Mouse (Mus musculus): ENCODE measurements at regions not wholly inside any gene's neighbourhood (a gene's known extent, or its start where the extent isn't known, plus 50 kb on each side); places are given as distances from the start of the nearest gene placed in this dataset.

GRCm38 (mm10) chr2:106318695-106319266, 315.4 kb upstream of the Dnajc24 start:
- peak; percentile 13 for DNase-seq (ENCODE audit: low read depth, low spot score)

GRCm38 (mm10) chr2:106346781-106347180, 343.4 kb upstream of the Dnajc24 start:
- DNase-seq (ENCODE audit: low read depth, low spot score), result no peak

GRCm38 (mm10) chr2:106347249-106347648, 343.9 kb upstream of the Dnajc24 start:
- no peak for DNase-seq (ENCODE audit: low read depth, low spot score)

- no peak for DNase-seq (ENCODE audit: low read depth, low spot score)
Measured at GRCm38 (mm10) chr2:106355565-106355964, 337.5 kb upstream of the Mpped2 start.

GRCm38 (mm10) chr2:106355984-106356547, 337.0 kb upstream of the Mpped2 start:
- DNase-seq (ENCODE audit: low read depth, low spot score), result peak; percentile 65

GRCm38 (mm10) chr2:106368641-106369040, 324.4 kb upstream of the Mpped2 start:
- peak; percentile 65 for DNase-seq (ENCODE audit: low read depth, low spot score)

GRCm38 (mm10) chr2:106383415-106384285, 309.4 kb upstream of the Mpped2 start:
- DNase-seq (ENCODE audit: low read depth, low spot score), result no peak

- DNase-seq (ENCODE audit: low read depth, low spot score), result no peak
Measured at GRCm38 (mm10) chr2:106384286-106384595, 308.8 kb upstream of the Mpped2 start.

- no peak for DNase-seq (ENCODE audit: low read depth, low spot score)
Measured at GRCm38 (mm10) chr2:106384842-106385241, 308.2 kb upstream of the Mpped2 start.

GRCm38 (mm10) chr2:106412158-106412557, 280.9 kb upstream of the Mpped2 start:
- no peak for DNase-seq (ENCODE audit: low read depth, low spot score)

GRCm38 (mm10) chr2:106415474-106416019, 277.5 kb upstream of the Mpped2 start:
- DNase-seq (ENCODE audit: low read depth, low spot score), result no peak

- DNase-seq (ENCODE audit: low read depth, low spot score), result no peak
Measured at GRCm38 (mm10) chr2:106418181-106418580, 274.9 kb upstream of the Mpped2 start.

GRCm38 (mm10) chr2:106424974-106425373, 268.1 kb upstream of the Mpped2 start:
- DNase-seq (ENCODE audit: low read depth, low spot score), result peak; percentile 4

GRCm38 (mm10) chr2:106425451-106425881, 267.6 kb upstream of the Mpped2 start:
- no peak for DNase-seq (ENCODE audit: low read depth, low spot score)

GRCm38 (mm10) chr2:106426010-106426409, 267.1 kb upstream of the Mpped2 start:
- no peak for DNase-seq (ENCODE audit: low read depth, low spot score)

- no peak for DNase-seq (ENCODE audit: low read depth, low spot score)
Measured at GRCm38 (mm10) chr2:106427237-106427636, 265.8 kb upstream of the Mpped2 start.

GRCm38 (mm10) chr2:106428909-106429308, 264.2 kb upstream of the Mpped2 start:
- no peak for DNase-seq (ENCODE audit: low read depth, low spot score)

- peak; percentile 54 for DNase-seq (ENCODE audit: low read depth, low spot score)
Measured at GRCm38 (mm10) chr2:106431141-106431540, 261.9 kb upstream of the Mpped2 start.

- no peak for DNase-seq (ENCODE audit: low read depth, low spot score)
Measured at GRCm38 (mm10) chr2:106431637-106432199, 261.4 kb upstream of the Mpped2 start.

GRCm38 (mm10) chr2:106436136-106436535, 256.9 kb upstream of the Mpped2 start:
- DNase-seq (ENCODE audit: low read depth, low spot score), result no peak

GRCm38 (mm10) chr2:106454310-106454974, 238.6 kb upstream of the Mpped2 start:
- DNase-seq (ENCODE audit: low read depth, low spot score), result no peak

GRCm38 (mm10) chr2:106455039-106455438, 238.0 kb upstream of the Mpped2 start:
- no peak for DNase-seq (ENCODE audit: low read depth, low spot score)

Data from 3T3-L1 (cell line).